Mouse (Mus musculus): ENCODE measurements at regions not wholly inside any gene's neighbourhood (a gene's known extent, or its start where the extent isn't known, plus 50 kb on each side); places are given as distances from the start of the nearest gene placed in this dataset.

- in situ Hi-C loops (cut with MboI, MseI): no loop called here
Observed at GRCm38 (mm10) chr17:44336842-44337241, 148.5 kb downstream of the Clic5 start.

- in situ Hi-C loops (cut with MboI, MseI): no loop called here
Observed at GRCm38 (mm10) chr17:44337253-44337652, 148.9 kb downstream of the Clic5 start.

- in situ Hi-C loops (cut with MboI, MseI): no loop called here
Observed at GRCm38 (mm10) chr17:44344542-44344941, 156.2 kb downstream of the Clic5 start.

DNA sequence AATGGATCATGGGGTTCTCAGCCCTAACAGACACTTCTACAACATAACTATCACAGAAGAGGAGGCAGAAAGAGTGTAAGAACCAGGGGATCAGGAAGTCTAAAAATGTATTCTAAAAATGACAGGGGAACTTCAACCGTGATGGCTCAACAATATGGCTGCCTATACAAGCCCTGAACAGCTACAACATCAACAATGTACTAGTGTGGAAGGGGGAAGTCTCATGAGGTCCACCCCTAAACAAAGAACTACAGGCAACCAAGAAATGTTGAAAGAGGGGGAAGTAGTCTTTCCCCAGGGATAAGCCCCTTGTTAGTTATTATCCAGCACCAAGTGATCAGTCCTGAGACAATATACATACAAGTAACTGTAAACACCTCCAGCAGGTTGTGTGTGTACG lies 157.0 kb downstream of the Clic5 start:
- in situ Hi-C loops (cut with MboI, MseI): no loop called here

GRCm38 (mm10) chr17:44350201-44350948 lies 162.0 kb downstream of the Clic5 start:
- in situ Hi-C loops (cut with MboI, MseI): no loop called here

GRCm38 (mm10) chr17:44350949-44351244 lies 162.5 kb downstream of the Clic5 start:
- in situ Hi-C loops (cut with MboI, MseI): no loop called here

DNA sequence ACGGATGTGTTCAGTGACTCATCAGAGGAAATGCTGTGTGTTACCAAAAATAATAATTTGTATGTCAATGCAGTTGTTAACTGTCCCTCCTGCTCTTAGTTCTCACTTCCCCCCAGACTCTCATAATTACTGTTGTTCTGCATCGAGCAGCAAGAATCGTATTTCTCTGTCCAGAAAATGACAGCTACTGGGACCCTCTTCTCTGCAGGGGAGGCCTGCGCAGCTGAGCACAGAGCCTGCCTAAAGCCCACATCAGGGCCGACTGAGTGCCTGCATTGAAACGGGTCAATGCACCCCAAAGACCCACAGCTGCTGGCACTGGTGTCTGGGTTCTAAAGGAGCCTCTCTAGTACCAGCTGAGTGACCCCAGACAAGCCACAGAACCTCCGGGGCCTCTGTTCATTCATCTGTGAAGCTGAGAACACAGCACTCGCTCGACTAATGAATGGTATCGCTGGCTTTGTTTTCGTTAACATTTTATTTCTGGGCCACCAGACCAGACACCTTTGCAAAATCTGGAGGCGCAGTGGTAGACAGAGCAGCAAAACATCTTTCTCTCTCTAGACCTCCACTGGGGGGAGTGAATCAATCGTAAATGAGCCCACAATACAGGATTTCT lies 163.2 kb downstream of the Clic5 start:
- in situ Hi-C loops (cut with MboI, MseI): no loop called here

- in situ Hi-C loops (cut with MboI, MseI): no loop called here
Observed at GRCm38 (mm10) chr17:44352142-44352541, 163.8 kb downstream of the Clic5 start.

GRCm38 (mm10) chr17:44363111-44363510 lies 174.7 kb downstream of the Clic5 start:
- in situ Hi-C loops (cut with MboI, MseI): no loop called here

- in situ Hi-C loops (cut with MboI, MseI): no loop called here
Observed at GRCm38 (mm10) chr17:44364494-44364893, 176.1 kb downstream of the Clic5 start.

- in situ Hi-C loops (cut with MboI, MseI): no loop called here
Observed at GRCm38 (mm10) chr17:44366438-44366837, 178.1 kb downstream of the Clic5 start.

DNA sequence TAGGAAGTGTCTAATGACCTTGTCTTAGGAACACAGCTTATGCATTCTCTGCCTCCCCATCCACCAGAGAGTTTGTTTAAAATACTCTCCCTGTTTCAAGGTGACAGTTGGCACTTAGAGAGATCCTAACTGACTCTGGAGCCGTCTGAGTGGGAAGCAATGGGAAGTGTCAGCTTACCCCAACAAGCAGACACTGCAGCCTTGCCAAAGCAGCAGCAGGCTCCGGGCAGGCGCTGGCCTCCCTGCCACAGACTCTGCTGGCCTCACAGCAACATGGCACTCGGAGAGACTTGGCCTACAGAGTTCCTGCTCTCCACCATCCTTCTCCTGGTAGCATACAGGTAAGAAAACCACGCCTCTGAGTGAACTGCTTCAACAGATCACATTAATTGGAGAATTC lies 179.2 kb downstream of the Clic5 start:
- in situ Hi-C loops (cut with MboI, MseI): no loop called here

- in situ Hi-C loops (cut with MboI, MseI): no loop called here
Observed at GRCm38 (mm10) chr17:44370966-44371465, 182.6 kb downstream of the Clic5 start.

DNA sequence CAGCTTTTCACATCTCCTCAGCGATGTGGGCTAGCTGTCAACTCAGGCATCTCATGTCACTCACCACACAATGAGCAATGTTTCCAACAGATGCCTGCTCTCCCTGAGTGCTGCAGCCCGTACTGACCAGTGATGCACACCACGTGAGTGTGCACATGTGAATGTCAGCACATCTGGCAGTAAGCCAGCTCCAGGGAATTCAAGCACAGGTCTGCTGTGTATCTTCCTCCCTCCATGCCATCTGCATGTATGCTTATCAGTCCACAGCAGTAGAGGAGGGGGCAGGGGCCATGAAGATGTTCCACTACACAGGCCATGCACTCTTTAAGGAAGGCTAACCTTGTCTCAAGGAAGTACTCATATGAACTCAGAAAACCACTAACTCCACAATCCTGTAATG lies 183.2 kb downstream of the Clic5 start:
- in situ Hi-C loops (cut with MboI, MseI): no loop called here

DNA sequence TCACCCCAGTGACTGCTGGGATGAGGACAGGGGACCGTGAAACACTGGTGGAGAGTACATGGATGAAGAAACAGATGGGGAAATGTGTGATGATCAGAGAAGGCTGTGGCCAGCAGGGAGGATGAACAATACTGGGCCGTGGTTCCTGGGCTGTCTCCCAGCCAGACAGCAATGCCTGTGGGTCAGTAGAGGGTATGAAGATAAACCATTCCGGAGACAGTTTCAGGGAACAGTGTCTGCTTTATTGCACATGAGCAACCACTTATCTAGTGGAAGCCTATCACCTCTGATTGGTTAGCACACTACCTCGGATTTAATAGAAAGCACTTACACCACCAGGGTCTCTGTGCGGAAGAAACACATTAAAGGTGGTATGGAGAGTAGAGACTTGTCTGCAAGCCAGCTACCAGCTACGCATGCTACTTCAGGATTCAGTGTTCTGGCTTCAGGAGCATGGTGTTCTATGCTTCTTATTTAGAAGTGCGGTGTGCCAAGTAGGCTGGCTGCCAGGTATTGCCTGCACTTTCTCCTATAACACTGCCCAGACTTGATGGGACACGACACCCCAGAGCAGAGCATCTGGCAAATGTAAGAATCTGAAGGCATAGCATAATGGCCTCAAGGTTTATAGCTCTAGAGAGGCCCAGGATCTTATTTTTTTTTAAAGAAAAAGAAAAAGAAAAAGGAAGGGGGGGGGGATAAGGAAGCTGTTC lies 185.5 kb downstream of the Clic5 start:
- in situ Hi-C loops (cut with MboI, MseI): no loop called here

GRCm38 (mm10) chr17:44378391-44378790 lies 190.0 kb downstream of the Clic5 start:
- in situ Hi-C loops (cut with MboI, MseI): no loop called here

- in situ Hi-C loops (cut with MboI, MseI): no loop called here
Observed at GRCm38 (mm10) chr17:44388916-44389315, 200.5 kb downstream of the Clic5 start.

GRCm38 (mm10) chr17:44397829-44398228 lies 209.4 kb downstream of the Clic5 start:
- in situ Hi-C loops (cut with MboI, MseI): no loop called here

GRCm38 (mm10) chr17:44398231-44398630 lies 209.8 kb downstream of the Clic5 start:
- in situ Hi-C loops (cut with MboI, MseI): no loop called here

- in situ Hi-C loops (cut with MboI, MseI): no loop called here
Observed at GRCm38 (mm10) chr17:44404923-44405322, 216.5 kb downstream of the Clic5 start.

- in situ Hi-C loops (cut with MboI, MseI): no loop called here
Observed at GRCm38 (mm10) chr17:44410961-44411360, 222.6 kb downstream of the Clic5 start.

- in situ Hi-C loops (cut with MboI, MseI): no loop called here
Observed at GRCm38 (mm10) chr17:44418676-44419404, 230.5 kb downstream of the Clic5 start.
